Mouse (Mus musculus) stomach, embryonic 15.5 days (tissue): ENCODE data around the gene Trcg1. TPM values are rescaled to one million over a fixed set of nuclear protein-coding genes. Genes with fewer than 3 reads are reported as not detected.

ENCODE experiments used
- ATAC-seq: fragments of 200-750 bp; cut with Nextera tagmentation; 2 replicates; pipeline ENCODE4 v1.8.0; 2017; ENCODE audit warnings: low read depth, moderate number of reproducible peaks, moderate TSS enrichment; ENCODE audit not compliant: insufficient read depth, low FRiP score
- H3K27ac ChIP-seq: fragments of 300-500 bp; sonication (generic); 2 replicates; pipeline ENCODE4 v1.5.1; 2015; ENCODE audit warnings: mild to moderate bottlenecking, inconsistent platforms
- H3K27me3 ChIP-seq: fragments of 300-500 bp; sonication (generic); replicated peaks from 2 replicates; pipeline ENCODE4 v1.6.1; 2015; ENCODE audit warnings: inconsistent platforms
- H3K36me3 ChIP-seq: fragments of 300-500 bp; sonication (generic); 2 replicates; pipeline ENCODE4 v1.6.1; 2015; ENCODE audit warnings: inconsistent platforms
- H3K4me1 ChIP-seq: fragments of 300-500 bp; sonication (generic); 2 replicates; pipeline ENCODE4 v1.6.1; 2015; ENCODE audit warnings: inconsistent platforms
- H3K4me2 ChIP-seq: fragments of 300-500 bp; sonication (generic); 2 replicates; pipeline ENCODE4 v1.6.1; 2015; ENCODE audit warnings: mild to moderate bottlenecking, inconsistent platforms
- H3K4me3 ChIP-seq: fragments of 300-500 bp; sonication (generic); replicated peaks from 2 replicates; pipeline ENCODE4 v1.5.1; 2015; ENCODE audit warnings: inconsistent platforms
- H3K9ac ChIP-seq: fragments of 300-500 bp; sonication (generic); 2 replicates; pipeline ENCODE4 v1.6.1; 2015; ENCODE audit warnings: inconsistent platforms
- H3K9me3 ChIP-seq: fragments of 300-500 bp; sonication (generic); 2 replicates; pipeline ENCODE4 v1.6.1; 2016; ENCODE audit warnings: inconsistent platforms
- WGBS: fragments of 180-500 bp; shearing (Covaris S2); methylation state at CpG from one replicate; pipeline ENCODE4 v1.1.7; 2015; 5-methylcytosine and 5-hydroxymethylcytosine counted together
- polyA plus RNA-seq: library from polyadenylated mRNA; unstranded; fragments of >200 nt; fragmentation: Nextera tagmentation; extraction: Ambion mirVana; gene quantifications from 2 replicates; pipeline ENCODE4 v1.2.1, GENCODE M21; 2015

The Trcg1 gene
- polyA plus RNA-seq, 1 experiment from 2014 or later = 0.05 TPM

GRCm38 (mm10) chr9:57268575-57268974 lies 32.2 kb downstream of the Trcg1 start:
- Histone ChIP-seq H3K36me3 (no peaks in the 10 kb centered on the region), H3K4me1 (peaks cover 15% of the 10 kb centered on the region; the same call in 1 of the 2 replicates), H3K4me2 (no peak overlapping the region), H3K9ac (no peak overlapping the region), H3K27me3 (no peaks in the 10 kb centered on the region), H3K4me3 (no peak overlapping the region), H3K27ac (no peak overlapping the region), H3K9me3 (no peaks in the 10 kb centered on the region)
- 43% methylated on average over 3 of the region's 3 CpGs for WGBS
- no peak for ATAC-seq

GRCm38 (mm10) chr9:57269384-57269783 lies 33.0 kb downstream of the Trcg1 start:
- H3K9ac ChIP-seq = no peak overlapping the region
- 64% methylated on average over 1 of the region's 1 CpGs for WGBS
- no peaks in the 10 kb centered on the region for H3K36me3 ChIP-seq
- no peak for ATAC-seq
- H3K4me2 ChIP-seq = no peak overlapping the region
- H3K27me3 ChIP-seq = no peaks in the 10 kb centered on the region
- peaks cover 19% of the 10 kb centered on the region; the same call in 1 of the 2 replicates for H3K4me1 ChIP-seq
- no peaks in the 10 kb centered on the region for H3K9me3 ChIP-seq
- no peak overlapping the region for H3K27ac ChIP-seq
- no peak overlapping the region for H3K4me3 ChIP-seq

- H3K4me1 ChIP-seq = peaks cover 12% of the 10 kb centered on the region; the same call in 1 of the 2 replicates
- H3K36me3 ChIP-seq = no peaks in the 10 kb centered on the region
- no peak overlapping the region for H3K9ac ChIP-seq
- H3K27ac ChIP-seq = no peak overlapping the region
- H3K27me3 ChIP-seq = no peaks in the 10 kb centered on the region
- 28% methylated on average over 8 of the region's 8 CpGs for WGBS
- H3K4me3 ChIP-seq = no peak overlapping the region
- no peak for ATAC-seq
- no peaks in the 10 kb centered on the region for H3K9me3 ChIP-seq
- no peak overlapping the region for H3K4me2 ChIP-seq
These were observed 34.0 kb downstream of the Trcg1 start for GRCm38 (mm10) chr9:57270399-57270798.

GRCm38 (mm10) chr9:57271081-57271480 lies 34.7 kb downstream of the Trcg1 start:
- peaks cover 9% of the 10 kb centered on the region; the same call in 1 of the 2 replicates for H3K4me1 ChIP-seq
- 73% methylated on average over 1 of the region's 1 CpGs for whole genome bisulfite sequencing

DNA sequence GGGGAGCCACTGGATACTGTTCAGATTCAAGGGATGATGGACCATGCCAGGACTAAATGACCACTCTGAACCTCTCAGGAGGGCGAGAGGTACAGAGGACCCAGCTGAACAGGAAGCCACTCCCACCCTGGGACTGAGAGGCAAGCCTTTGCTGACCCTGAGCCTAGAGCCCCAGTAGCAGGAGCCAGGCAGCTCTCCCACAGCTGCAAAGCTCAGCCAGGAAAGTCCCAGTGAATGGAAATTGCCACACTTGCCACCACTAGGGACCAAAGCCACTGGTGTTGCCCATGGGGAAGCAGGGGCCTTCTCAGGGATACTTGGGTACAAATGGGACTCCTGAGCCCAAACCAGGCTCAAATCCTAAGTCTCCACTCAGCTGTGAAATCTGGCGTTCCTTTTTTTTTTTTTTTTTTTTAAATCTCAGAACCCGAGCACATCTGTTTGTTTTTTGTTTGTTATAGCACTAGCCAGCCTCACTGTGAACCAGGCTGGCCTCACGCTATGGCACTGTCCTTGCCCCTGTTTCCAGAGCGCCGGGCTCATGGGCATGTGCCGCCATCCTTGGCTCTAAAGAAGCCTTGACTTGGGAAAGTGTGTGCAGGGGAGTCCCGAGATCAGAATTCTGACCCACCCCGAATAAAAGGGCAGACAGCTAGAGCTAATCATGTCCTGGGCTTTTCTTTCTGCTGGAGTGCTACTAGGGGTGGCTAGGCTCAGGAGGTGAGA lies 35.6 kb downstream of the Trcg1 start:
- H3K4me1 ChIP-seq = peaks cover 7% of the 10 kb centered on the region; the same call in 1 of the 2 replicates
- 55% methylated on average over 9 of the region's 9 CpGs for WGBS
- H3K4me2 ChIP-seq = no peak overlapping the region
- no peak overlapping the region for H3K4me3 ChIP-seq
- H3K27ac ChIP-seq = no peak overlapping the region
- H3K9ac ChIP-seq = no peak overlapping the region
- H3K27me3 ChIP-seq = no peaks in the 10 kb centered on the region
- no peaks in the 10 kb centered on the region for H3K9me3 ChIP-seq
- no peaks in the 10 kb centered on the region for H3K36me3 ChIP-seq
- ATAC-seq = no peak

More at GRCm38 (mm10) chr9:57271081-57271480, 34.7 kb downstream of the Trcg1 start:
- Histone ChIP-seq H3K27ac (no peak overlapping the region), H3K9ac (no peak overlapping the region), H3K36me3 (no peaks in the 10 kb centered on the region), H3K9me3 (no peaks in the 10 kb centered on the region), H3K27me3 (no peaks in the 10 kb centered on the region), H3K4me3 (no peak overlapping the region), H3K4me2 (no peak overlapping the region)
- ATAC-seq = no peak

- H3K9me3 ChIP-seq = no peaks in the 10 kb centered on the region
- H3K27ac ChIP-seq = no peak overlapping the region
- H3K9ac ChIP-seq = no peak overlapping the region
- no peak for ATAC-seq
- H3K4me3 ChIP-seq = no peak overlapping the region
- H3K36me3 ChIP-seq = no peaks in the 10 kb centered on the region
- H3K4me2 ChIP-seq = no peak overlapping the region
- WGBS = 59% methylated on average over 8 of the region's 8 CpGs
- H3K27me3 ChIP-seq = no peaks in the 10 kb centered on the region
- H3K4me1 ChIP-seq = peaks cover 9% of the 10 kb centered on the region; the same call in 1 of the 2 replicates
These were observed 36.8 kb downstream of the Trcg1 start for GRCm38 (mm10) chr9:57272902-57273804.

DNA sequence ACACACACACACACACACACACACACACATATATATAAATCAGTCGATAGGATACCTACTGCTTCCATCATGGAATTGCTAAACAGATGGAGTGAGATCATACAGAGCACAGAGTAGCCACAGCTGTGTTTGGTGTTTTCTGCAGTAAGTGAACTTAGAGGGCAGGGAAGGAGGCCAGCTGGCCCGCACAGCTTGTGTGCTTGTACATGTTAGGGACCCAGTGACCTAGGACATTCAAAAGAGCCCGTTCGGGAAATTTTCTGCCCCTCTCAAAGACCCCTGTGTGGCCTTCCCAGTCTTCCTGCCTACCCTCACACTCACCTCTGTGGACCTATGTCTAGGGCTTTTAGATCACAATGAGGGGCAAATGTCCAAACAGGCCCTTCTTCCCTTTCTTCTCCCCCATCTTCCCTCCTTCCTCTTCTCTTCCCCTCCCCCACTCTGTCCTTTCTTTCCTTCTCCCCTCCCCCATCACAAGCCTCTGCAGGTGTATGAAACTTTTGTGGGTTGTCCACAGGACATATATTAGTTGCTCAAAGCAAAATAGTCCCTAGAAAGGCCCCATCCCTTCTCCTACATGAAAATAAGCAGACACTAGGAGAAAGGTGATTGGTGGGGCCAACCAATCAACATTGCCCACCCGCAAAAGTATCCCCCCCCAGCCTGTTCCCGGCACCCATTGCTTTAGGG lies 37.6 kb downstream of the Trcg1 start:
- 29% methylated on average over 6 of the region's 6 CpGs for WGBS
- H3K4me3 ChIP-seq = no peak overlapping the region
- H3K36me3 ChIP-seq = no peaks in the 10 kb centered on the region
- no peak overlapping the region for H3K27ac ChIP-seq
- no peak overlapping the region; the same call in 1 of the 2 replicates for H3K4me2 ChIP-seq
- H3K9me3 ChIP-seq = no peaks in the 10 kb centered on the region
- H3K27me3 ChIP-seq = no peaks in the 10 kb centered on the region
- H3K9ac ChIP-seq = no peak overlapping the region
- no peak for ATAC-seq
- H3K4me1 ChIP-seq = peaks cover 17% of the 10 kb centered on the region; the same call in 1 of the 2 replicates

- Histone ChIP-seq H3K4me2 (no peak overlapping the region), H3K27ac (no peak overlapping the region), H3K36me3 (no peaks in the 10 kb centered on the region), H3K9me3 (no peaks in the 10 kb centered on the region), H3K4me3 (no peak overlapping the region), H3K4me1 (peaks cover 26% of the 10 kb centered on the region; the same call in 1 of the 2 replicates), H3K9ac (no peak overlapping the region), H3K27me3 (no peaks in the 10 kb centered on the region)
- no peak for ATAC-seq
These were observed 40.0 kb downstream of the Trcg1 start for GRCm38 (mm10) chr9:57276311-57276710.

- Histone ChIP-seq H3K27ac (no peak overlapping the region), H3K9ac (no peak overlapping the region), H3K4me3 (no peak overlapping the region), H3K4me1 (peaks cover 27% of the 10 kb centered on the region; the same call in 1 of the 2 replicates), H3K36me3 (no peaks in the 10 kb centered on the region), H3K27me3 (no peaks in the 10 kb centered on the region), H3K4me2 (no peak overlapping the region), H3K9me3 (no peaks in the 10 kb centered on the region)
- ATAC-seq = no peak
- 41% methylated on average over 4 of the region's 4 CpGs for WGBS
These were observed 41.9 kb downstream of the Trcg1 start for GRCm38 (mm10) chr9:57278268-57278667.

DNA sequence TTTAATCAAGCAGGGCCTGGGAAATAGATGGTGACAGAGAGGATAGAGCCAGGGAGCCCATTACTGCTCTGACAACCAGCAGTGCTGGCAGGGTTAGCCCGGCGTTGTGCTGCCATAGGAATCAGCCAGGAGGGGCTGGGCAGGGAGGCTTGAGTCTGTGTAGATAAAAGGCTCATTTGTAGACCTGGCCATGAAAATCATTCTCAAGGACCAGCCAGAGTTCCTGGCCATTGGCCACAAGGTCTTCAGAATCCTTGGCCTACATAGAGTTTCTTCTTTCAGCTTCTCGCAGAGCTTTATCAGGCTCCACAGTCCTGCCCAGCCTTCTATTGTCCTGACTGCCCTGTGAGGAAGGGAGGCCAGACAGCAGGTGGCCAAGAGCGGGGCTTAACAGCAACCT lies 43.1 kb downstream of the Trcg1 start:
- Histone ChIP-seq H3K9me3 (no peaks in the 10 kb centered on the region), H3K9ac (no peak overlapping the region), H3K36me3 (no peaks in the 10 kb centered on the region), H3K4me3 (no peak overlapping the region), H3K27me3 (no peaks in the 10 kb centered on the region), H3K4me2 (no peak overlapping the region), H3K4me1 (peaks cover 24% of the 10 kb centered on the region; the same call in 1 of the 2 replicates), H3K27ac (no peak overlapping the region)
- no peak for ATAC-seq
- WGBS = 32% methylated on average over 4 of the region's 4 CpGs

DNA sequence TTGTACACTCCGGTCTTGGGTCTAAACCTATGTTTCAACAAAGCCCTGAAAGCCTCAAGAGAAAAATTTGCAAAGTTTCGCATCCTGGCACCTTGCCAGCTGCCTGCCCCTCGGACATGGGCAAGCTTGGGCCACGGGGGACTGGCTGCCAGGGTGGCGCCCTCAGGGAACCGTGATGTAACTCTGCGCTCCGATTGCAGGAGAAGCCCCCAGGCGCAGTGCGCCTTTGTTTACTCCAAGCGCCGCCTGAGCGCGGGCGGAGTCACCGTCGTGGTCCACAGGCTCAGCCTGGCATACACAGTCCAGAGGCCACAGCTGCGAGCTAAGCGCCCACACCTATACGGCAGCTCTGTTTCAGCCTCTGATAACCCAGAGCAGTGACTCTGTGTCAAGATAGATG lies 45.2 kb downstream of the Trcg1 start:
- Histone ChIP-seq H3K27ac (no peak overlapping the region), H3K9ac (no peak overlapping the region), H3K4me2 (peak overlapping the region; percentile 47), H3K9me3 (no peaks in the 10 kb centered on the region), H3K4me1 (peaks cover 24% of the 10 kb centered on the region; the same call in 1 of the 2 replicates), H3K4me3 (peak overlapping the region; percentile 12; the same call in 1 of the 2 replicates), H3K36me3 (no peaks in the 10 kb centered on the region), H3K27me3 (no peaks in the 10 kb centered on the region)
- WGBS = 10% methylated on average over 20 of the region's 20 CpGs
- peak; percentile 43; the same call in 1 of the 2 replicates for ATAC-seq
